Mouse (Mus musculus): ENCODE results near the gene Hecw2. TPM values are rescaled to one million over a fixed set of nuclear protein-coding genes. Genes with fewer than 3 reads are reported as not detected.

Hecw2 gene
- polyA plus RNA-seq, 1 experiment from 2014 or later, result 3.0 TPM

DNA sequence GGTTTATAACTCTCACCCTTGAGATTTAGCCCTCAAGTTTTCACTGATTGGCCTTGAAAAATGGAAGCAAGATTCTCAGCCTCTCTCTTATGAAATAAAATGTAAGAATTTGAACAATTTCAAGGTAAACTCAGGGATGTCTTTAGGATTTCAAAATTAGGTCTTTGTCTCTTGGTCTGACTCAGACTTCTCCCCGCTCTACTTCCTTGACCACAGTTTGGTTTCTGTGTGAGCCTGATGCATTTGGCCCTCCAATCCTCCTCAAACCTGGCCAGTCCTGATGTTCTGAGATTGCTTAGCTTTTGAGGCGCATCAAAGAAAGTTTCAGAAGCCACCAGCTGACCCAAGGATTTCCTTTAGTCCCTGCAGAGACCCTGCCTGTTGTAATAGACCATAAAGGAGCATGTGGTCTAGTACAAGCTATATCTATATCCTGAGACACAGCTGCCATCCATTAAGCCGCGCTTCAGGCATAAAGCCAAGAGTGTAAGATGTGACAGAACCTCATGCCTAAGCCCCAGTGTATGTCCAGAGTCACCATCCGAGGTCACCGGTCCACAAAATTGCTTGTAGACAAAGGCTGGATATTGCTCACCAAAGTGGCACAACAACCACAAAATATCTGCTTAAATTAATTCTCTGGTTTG lies 185.4 kb downstream of the Hecw2 start:
- 89% methylated on average over 6 of the region's 6 CpGs for WGBS
- Histone ChIP-seq H3K9ac (ENCODE audit: low read length) (no peak overlapping the region), H3K27me3 (ENCODE audit: control insufficient read depth, insufficient read depth, low read length) (no peaks in the 10 kb centered on the region), H3K27ac (ENCODE audit: low read depth, low read length) (no peak overlapping the region), H3K4me2 (no peak overlapping the region), H3K4me1 (ENCODE audit: control insufficient read depth, insufficient read depth, low read length) (no peaks in the 10 kb centered on the region), H3K9me3 (ENCODE audit: control insufficient read depth, low read length) (no peaks in the 10 kb centered on the region), H3K36me3 (ENCODE audit: control insufficient read depth, insufficient read depth, low read length) (no peaks in the 10 kb centered on the region), H3K4me3 (ENCODE audit: low read depth, low read length) (no peak overlapping the region)
- ATAC-seq (ENCODE audit: low FRiP score) (no peak), DNase-seq (ENCODE audit: low spot score, missing footprints) (no peak)

DNA sequence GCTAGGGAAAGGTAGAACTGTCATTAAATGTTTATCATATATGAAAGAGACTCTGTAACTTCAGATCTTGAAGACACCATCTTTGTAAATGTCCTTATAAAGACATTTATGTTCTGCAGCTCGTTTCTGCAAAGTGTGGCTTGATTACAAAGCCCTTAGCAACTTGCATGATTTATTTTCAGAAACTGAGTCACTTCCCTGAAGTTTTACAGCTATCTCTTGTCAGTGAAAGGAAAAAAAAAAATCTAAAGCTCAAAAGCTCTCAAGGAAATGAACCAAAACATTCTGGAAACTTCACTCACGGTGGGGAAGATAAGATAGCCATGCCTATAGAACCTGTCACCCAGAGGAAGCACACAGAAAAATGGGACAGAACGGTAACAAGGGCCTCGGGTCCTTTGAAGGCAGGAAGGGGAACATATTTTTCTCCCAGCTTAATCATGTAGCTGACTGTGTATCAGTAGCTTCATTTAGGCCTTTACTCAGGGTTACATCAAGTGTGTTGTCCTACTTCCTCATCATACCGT lies 189.0 kb downstream of the Hecw2 start:
- H3K4me2 ChIP-seq, result no peak overlapping the region
- no peak overlapping the region for H3K4me3 ChIP-seq (ENCODE audit: low read depth, low read length)
- 83% methylated on average over 5 of the region's 5 CpGs for WGBS
- no peaks in the 10 kb centered on the region for H3K4me1 ChIP-seq (ENCODE audit: control insufficient read depth, insufficient read depth, low read length)
- no peak for ATAC-seq (ENCODE audit: low FRiP score)
- no peak overlapping the region for H3K9ac ChIP-seq (ENCODE audit: low read length)
- H3K9me3 ChIP-seq (ENCODE audit: control insufficient read depth, low read length), result no peaks in the 10 kb centered on the region
- no peaks in the 10 kb centered on the region for H3K36me3 ChIP-seq (ENCODE audit: control insufficient read depth, insufficient read depth, low read length)
- no peak overlapping the region for H3K27ac ChIP-seq (ENCODE audit: low read depth, low read length)
- DNase-seq (ENCODE audit: low spot score, missing footprints), result no peak
- H3K27me3 ChIP-seq (ENCODE audit: control insufficient read depth, insufficient read depth, low read length), result no peaks in the 10 kb centered on the region

DNA sequence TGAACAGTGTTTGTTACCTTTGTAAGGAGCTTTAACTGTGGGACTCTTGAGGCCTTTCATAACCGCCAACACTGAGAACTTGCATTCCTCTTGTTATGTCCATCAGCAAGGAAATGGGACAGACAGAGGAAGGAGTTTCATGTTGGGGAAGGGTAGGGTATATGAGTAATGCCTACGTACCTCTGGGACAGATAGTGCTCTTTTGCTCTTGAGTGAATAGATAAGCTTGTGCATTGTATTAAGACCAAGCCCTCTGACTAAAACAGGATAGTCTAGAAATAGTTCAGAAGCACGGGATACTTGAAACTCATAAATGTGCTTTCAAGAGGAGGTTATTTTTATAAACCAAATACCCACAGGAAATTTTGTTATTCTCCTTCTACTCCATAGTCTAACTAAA lies 191.7 kb downstream of the Hecw2 start:
- 80% methylated on average over 3 of the region's 3 CpGs for WGBS
- ATAC-seq (ENCODE audit: low FRiP score), result no peak

DNA sequence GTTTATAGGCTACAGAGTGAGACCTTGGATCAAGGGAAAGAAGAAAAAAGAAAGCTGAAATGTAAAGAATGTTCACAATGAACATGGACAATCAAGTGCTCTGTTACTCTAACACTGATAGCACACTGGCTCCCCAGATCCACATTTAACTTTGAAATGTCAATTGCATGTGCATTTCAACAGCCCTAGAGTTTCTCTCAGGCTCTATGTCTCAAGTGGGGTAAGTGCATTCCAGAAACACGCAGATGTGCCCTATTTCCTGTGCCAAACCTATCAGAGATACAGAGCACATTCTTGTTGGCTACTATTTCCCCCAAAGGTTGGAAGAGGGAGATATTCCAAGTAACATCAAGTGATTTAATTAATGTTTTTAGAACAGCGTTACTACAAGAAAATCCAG lies 192.9 kb downstream of the Hecw2 start:
- H3K9me3 ChIP-seq (ENCODE audit: control insufficient read depth, low read length), result no peaks in the 10 kb centered on the region
- no peak for ATAC-seq (ENCODE audit: low FRiP score)
- no peak overlapping the region for H3K4me2 ChIP-seq
- 93% methylated on average over 2 of the region's 2 CpGs for WGBS
- H3K27ac ChIP-seq (ENCODE audit: low read depth, low read length), result no peak overlapping the region
- no peak for DNase-seq (ENCODE audit: low spot score, missing footprints)
- no peaks in the 10 kb centered on the region for H3K4me1 ChIP-seq (ENCODE audit: control insufficient read depth, insufficient read depth, low read length)
- H3K36me3 ChIP-seq (ENCODE audit: control insufficient read depth, insufficient read depth, low read length), result no peaks in the 10 kb centered on the region
- H3K4me3 ChIP-seq (ENCODE audit: low read depth, low read length), result no peak overlapping the region
- H3K27me3 ChIP-seq (ENCODE audit: control insufficient read depth, insufficient read depth, low read length), result no peaks in the 10 kb centered on the region
- H3K9ac ChIP-seq (ENCODE audit: low read length), result no peak overlapping the region

More for the DNA sequence above, 191.7 kb downstream of the Hecw2 start:
- Histone ChIP-seq H3K27ac (ENCODE audit: low read depth, low read length) (no peak overlapping the region), H3K4me3 (ENCODE audit: low read depth, low read length) (no peak overlapping the region), H3K4me1 (ENCODE audit: control insufficient read depth, insufficient read depth, low read length) (no peaks in the 10 kb centered on the region), H3K9me3 (ENCODE audit: control insufficient read depth, low read length) (no peaks in the 10 kb centered on the region), H3K9ac (ENCODE audit: low read length) (no peak overlapping the region), H3K4me2 (no peak overlapping the region), H3K36me3 (ENCODE audit: control insufficient read depth, insufficient read depth, low read length) (no peaks in the 10 kb centered on the region), H3K27me3 (ENCODE audit: control insufficient read depth, insufficient read depth, low read length) (no peaks in the 10 kb centered on the region)
- no peak for DNase-seq (ENCODE audit: low spot score, missing footprints)

DNA sequence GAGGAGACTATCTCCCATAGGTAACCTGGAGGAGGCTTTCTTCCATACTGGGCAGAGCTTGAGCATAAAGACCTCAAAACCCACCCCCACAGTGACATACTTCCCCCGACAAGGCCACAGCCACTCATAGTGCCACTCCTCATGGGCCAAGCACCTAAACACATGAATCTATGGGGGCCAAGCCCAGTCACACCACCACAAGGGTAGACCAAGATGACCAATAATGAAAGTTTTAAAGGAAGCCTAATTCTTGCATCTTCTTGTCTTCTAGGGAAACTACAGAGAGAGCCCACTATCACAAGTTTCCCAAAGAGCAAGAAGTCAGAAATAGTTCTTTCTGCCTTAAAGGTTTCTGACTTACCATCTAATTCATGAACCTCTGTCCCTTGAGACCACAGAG lies 197.7 kb downstream of the Hecw2 start:
- WGBS, result 95% methylated on average over 1 of the region's 1 CpGs
- no peak overlapping the region for H3K4me3 ChIP-seq (ENCODE audit: low read depth, low read length)
- H3K36me3 ChIP-seq (ENCODE audit: control insufficient read depth, insufficient read depth, low read length), result no peaks in the 10 kb centered on the region
- no peak overlapping the region for H3K9ac ChIP-seq (ENCODE audit: low read length)
- no peaks in the 10 kb centered on the region for H3K4me1 ChIP-seq (ENCODE audit: control insufficient read depth, insufficient read depth, low read length)
- no peak for DNase-seq (ENCODE audit: low spot score, missing footprints)
- no peaks in the 10 kb centered on the region for H3K9me3 ChIP-seq (ENCODE audit: control insufficient read depth, low read length)
- no peak overlapping the region for H3K4me2 ChIP-seq
- no peak for ATAC-seq (ENCODE audit: low FRiP score)
- no peaks in the 10 kb centered on the region for H3K27me3 ChIP-seq (ENCODE audit: control insufficient read depth, insufficient read depth, low read length)
- no peak overlapping the region for H3K27ac ChIP-seq (ENCODE audit: low read depth, low read length)

DNA sequence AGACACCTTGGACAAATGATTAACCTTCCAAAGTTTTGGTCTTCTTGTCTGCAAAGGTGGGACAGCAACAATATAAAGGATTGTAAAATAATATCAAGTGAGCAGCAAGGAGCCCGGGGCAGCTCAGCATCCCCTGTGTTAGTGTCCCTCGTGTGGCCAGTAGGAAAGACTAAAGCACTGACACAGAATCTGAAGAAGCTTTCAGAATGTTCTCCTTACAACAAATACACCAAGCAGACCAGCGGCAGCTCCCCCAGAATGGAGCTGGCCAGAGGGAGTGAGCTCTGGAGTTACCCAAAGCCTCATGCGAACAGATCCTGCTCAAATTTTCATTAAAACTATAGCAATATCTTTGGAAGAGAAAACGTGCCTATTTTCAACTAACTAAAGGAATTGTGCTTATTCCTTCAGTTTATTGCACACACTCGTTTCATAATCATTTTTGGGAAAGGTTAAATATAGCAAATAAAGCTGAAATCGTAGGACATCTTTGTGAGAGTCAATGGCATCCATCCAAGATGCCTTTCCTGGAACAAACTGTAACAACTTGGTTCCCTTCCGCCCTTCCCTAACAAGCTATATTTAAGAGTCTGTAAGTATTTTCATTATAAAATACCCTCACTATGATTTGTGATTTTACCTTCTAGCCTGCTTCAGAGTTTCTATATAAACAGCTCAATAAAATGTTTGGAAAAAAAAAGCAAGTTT lies 208.6 kb downstream of the Hecw2 start:
- H3K4me3 ChIP-seq (ENCODE audit: low read depth, low read length), result no peak overlapping the region
- no peaks in the 10 kb centered on the region for H3K36me3 ChIP-seq (ENCODE audit: control insufficient read depth, insufficient read depth, low read length)
- no peak overlapping the region for H3K9ac ChIP-seq (ENCODE audit: low read length)
- WGBS, result 84% methylated on average over 8 of the region's 8 CpGs
- H3K4me2 ChIP-seq, result no peak overlapping the region
- H3K27me3 ChIP-seq (ENCODE audit: control insufficient read depth, insufficient read depth, low read length), result no peaks in the 10 kb centered on the region
- no peaks in the 10 kb centered on the region for H3K9me3 ChIP-seq (ENCODE audit: control insufficient read depth, low read length)
- DNase-seq (ENCODE audit: low spot score, missing footprints), result no peak
- H3K27ac ChIP-seq (ENCODE audit: low read depth, low read length), result no peak overlapping the region
- H3K4me1 ChIP-seq (ENCODE audit: control insufficient read depth, insufficient read depth, low read length), result no peaks in the 10 kb centered on the region
- no peak for ATAC-seq (ENCODE audit: low FRiP score)

DNA sequence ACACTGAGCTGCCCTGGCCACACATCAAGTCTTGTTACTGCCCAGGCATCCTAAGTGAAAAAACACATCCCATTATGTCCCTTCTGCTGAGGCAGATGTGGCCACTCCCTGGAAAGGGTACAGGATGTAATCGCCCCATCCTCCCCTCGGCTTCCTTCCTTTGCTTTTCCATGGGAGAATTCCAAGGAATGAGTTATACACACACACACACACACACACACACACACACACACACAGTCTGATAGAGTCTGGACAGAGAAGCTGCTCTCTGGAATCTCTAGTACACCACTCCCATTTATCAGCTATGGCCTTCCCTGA lies 216.5 kb downstream of the Hecw2 start:
- H3K4me2 ChIP-seq, result no peak overlapping the region
- no peak overlapping the region for H3K4me3 ChIP-seq (ENCODE audit: low read depth, low read length)
- DNase-seq (ENCODE audit: low spot score, missing footprints), result no peak
- H3K9me3 ChIP-seq (ENCODE audit: control insufficient read depth, low read length), result no peaks in the 10 kb centered on the region
- H3K27ac ChIP-seq (ENCODE audit: low read depth, low read length), result no peak overlapping the region
- no peak for ATAC-seq (ENCODE audit: low FRiP score)
- no peaks in the 10 kb centered on the region for H3K4me1 ChIP-seq (ENCODE audit: control insufficient read depth, insufficient read depth, low read length)
- H3K36me3 ChIP-seq (ENCODE audit: control insufficient read depth, insufficient read depth, low read length), result no peaks in the 10 kb centered on the region
- H3K27me3 ChIP-seq (ENCODE audit: control insufficient read depth, insufficient read depth, low read length), result no peaks in the 10 kb centered on the region
- 98% methylated on average over 2 of the region's 2 CpGs for WGBS
- H3K9ac ChIP-seq (ENCODE audit: low read length), result no peak overlapping the region

DNA sequence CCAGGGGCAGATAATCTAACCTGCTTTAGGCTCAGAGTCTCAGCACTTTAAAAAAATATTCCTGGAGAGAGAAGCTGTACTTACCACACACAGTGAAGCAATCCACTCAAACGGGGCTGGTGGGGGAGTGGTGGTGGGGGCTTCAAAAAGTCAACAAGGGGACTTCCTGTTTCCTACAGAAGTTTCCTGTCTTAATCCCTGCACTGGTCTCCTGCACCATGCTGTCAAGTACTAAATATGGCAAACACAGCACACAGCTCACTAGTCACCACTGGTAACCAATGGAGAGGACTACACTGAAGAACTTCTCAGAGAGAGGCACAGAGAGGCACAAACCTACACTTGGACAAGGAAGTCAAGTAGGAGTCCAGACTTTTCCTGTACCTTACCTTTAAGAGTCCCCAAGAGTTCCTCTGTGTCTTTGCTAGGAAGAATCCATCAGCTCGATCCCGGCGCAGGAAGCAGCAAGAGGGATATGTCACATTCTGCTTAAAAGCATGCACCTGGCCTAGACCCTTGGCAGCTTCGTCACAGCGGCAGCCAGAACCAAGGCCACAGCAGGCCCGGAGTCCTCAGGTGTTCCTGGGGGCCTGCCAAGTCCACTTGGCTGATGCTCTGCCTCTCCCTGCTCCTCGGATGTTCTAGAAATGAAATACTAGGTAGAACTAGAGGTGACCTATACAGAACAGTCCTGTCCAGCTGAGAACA lies 217.0 kb downstream of the Hecw2 start:
- no peak overlapping the region for H3K9ac ChIP-seq (ENCODE audit: low read length)
- H3K9me3 ChIP-seq (ENCODE audit: control insufficient read depth, low read length), result no peaks in the 10 kb centered on the region
- DNase-seq (ENCODE audit: low spot score, missing footprints) (no peak), ATAC-seq (ENCODE audit: low FRiP score) (no peak)
- no peaks in the 10 kb centered on the region for H3K36me3 ChIP-seq (ENCODE audit: control insufficient read depth, insufficient read depth, low read length)
- no peaks in the 10 kb centered on the region for H3K27me3 ChIP-seq (ENCODE audit: control insufficient read depth, insufficient read depth, low read length)
- no peak overlapping the region for H3K4me2 ChIP-seq
- H3K4me1 ChIP-seq (ENCODE audit: control insufficient read depth, insufficient read depth, low read length), result no peaks in the 10 kb centered on the region
- WGBS, result 86% methylated on average over 8 of the region's 8 CpGs
- no peak overlapping the region for H3K4me3 ChIP-seq (ENCODE audit: low read depth, low read length)
- no peak overlapping the region for H3K27ac ChIP-seq (ENCODE audit: low read depth, low read length)

DNA sequence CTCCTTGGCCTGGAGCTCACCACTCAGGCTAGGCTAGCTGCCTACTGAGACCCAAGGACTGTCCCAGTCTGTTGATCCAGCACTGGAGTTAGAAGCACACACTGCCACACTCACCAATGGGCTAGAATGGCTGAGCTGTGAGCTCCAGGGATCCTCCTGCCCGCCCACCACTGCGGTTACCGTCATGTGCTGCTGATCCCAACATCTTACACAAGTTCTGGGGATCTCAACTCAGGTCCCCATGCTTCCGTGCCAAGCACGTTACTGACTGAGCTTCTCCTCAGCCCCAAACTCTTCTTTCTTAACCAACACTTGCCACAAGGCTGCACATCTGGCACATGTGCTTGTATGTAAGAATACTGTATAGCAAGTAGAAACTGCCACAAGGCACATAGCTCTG lies 218.2 kb downstream of the Hecw2 start:
- no peaks in the 10 kb centered on the region for H3K4me1 ChIP-seq (ENCODE audit: control insufficient read depth, insufficient read depth, low read length)
- H3K27me3 ChIP-seq (ENCODE audit: control insufficient read depth, insufficient read depth, low read length), result no peaks in the 10 kb centered on the region
- no peak overlapping the region for H3K27ac ChIP-seq (ENCODE audit: low read depth, low read length)
- ATAC-seq (ENCODE audit: low FRiP score) (no peak), DNase-seq (ENCODE audit: low spot score, missing footprints) (no peak)
- no peaks in the 10 kb centered on the region for H3K9me3 ChIP-seq (ENCODE audit: control insufficient read depth, low read length)
- H3K9ac ChIP-seq (ENCODE audit: low read length), result no peak overlapping the region
- no peaks in the 10 kb centered on the region for H3K36me3 ChIP-seq (ENCODE audit: control insufficient read depth, insufficient read depth, low read length)
- no peak overlapping the region for H3K4me3 ChIP-seq (ENCODE audit: low read depth, low read length)
- 96% methylated on average over 5 of the region's 5 CpGs for WGBS
- no peak overlapping the region for H3K4me2 ChIP-seq
